Mouse (Mus musculus): Measurements from ENCODE around the gene Myl4. TPM values are rescaled to one million over a fixed set of nuclear protein-coding genes. Genes with fewer than 3 reads are reported as not detected.
"Not testable (repeated sequence)": the region's sequence is repeated elsewhere in the genome, so short reads cannot be mapped to it uniquely, and the experiment has no call there.

Gene Myl4
- polyA plus RNA-seq (2014; fragmentation: Nextera tagmentation; extraction: Ambion mirVana): 3.4 and 4.5 TPM in 2 replicates

DNA sequence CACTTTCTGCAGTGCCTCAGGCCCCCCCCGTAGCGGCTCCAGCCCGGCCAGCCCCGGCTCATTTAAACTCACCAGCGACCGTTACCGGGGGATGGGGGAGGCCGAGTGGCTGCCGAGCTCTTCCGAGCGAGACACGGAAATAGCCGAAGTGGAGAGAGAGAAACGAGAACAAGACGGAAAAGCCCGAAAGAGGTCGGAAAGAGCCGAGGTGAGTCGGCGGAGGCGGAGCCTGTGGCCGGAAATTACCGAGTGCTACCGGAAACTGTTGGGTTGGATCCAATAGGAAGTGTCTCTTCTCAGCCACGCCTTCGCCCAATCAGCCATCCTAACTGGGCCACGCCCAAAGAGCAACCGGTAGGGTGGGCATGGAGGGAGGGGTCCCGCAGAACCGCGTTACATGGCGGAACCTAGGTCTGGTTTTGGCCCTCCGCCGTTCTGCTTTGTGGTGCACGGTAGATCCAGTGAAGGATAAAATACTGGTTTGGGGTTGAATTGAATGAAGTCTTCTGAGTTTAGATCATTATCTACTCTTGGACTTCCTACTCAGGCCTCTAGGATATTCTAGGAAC is at the start of gene Myl4, which contains the start of gene Cdc27:
Gene Myl4 (plus strand): TSS at position 258 of the 569 bp plus-strand sequence.
Gene Cdc27 (minus strand): TSS at position 215 of the 569 bp plus-strand sequence.
- peak within 1 kb of the TSS; percentile 79 for H3K27ac ChIP-seq (ENCODE audit: low read depth, low read length)
- H3K4me2 ChIP-seq (replicated peaks; ENCODE audit: low read depth, low read length): peak within 1 kb of the TSS; percentile 86
- no peaks in the 10 kb centered on the region for H3K9me3 ChIP-seq (ENCODE audit: control insufficient read depth, low read length)
- H3K4me3 ChIP-seq (ENCODE audit: low read depth, low read length): peak within 1 kb of the TSS; percentile 97
- peak within 1 kb of the TSS; percentile 99 for H3K9ac ChIP-seq (ENCODE audit: low read depth, low read length)
- no peaks in the 10 kb centered on the region for H3K4me1 ChIP-seq (replicated peaks; ENCODE audit: control insufficient read depth, insufficient read depth, low read length)
- no peaks in the 10 kb centered on the region for H3K36me3 ChIP-seq (ENCODE audit: control insufficient read depth, insufficient read depth, low read length)
- no peaks in the 10 kb centered on the region for H3K27me3 ChIP-seq (ENCODE audit: control insufficient read depth, insufficient read depth, low read length)
- WGBS: under 1% methylated on average over 31 of the region's 35 CpGs
- DNase-seq (ENCODE audit: low spot score): peak; percentile 100
- ATAC-seq (ENCODE audit: low FRiP score): peak; percentile 97

DNA sequence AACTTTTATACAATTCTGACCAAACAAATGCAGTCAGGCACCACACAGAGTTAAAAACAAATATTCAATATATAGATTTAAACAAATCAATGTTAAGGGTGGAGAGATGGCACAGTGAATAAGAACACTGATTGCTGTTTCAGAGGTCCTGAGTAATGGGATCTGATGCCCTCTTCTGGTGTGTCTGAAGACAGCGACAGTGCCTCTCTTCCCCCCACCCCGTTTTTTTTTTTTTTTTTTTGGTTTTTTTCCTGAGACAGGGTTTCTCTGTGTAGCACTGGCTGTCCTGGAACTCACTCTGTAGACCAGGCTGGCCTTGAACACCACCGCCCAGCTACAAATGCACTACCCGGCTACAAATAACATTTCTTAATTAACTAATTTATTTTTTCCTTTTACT is 42.0 kb upstream of the Myl4 start:
- Histone ChIP-seq H3K27me3 (ENCODE audit: control insufficient read depth, insufficient read depth, low read length) (no peaks in the 10 kb centered on the region), H3K27ac (ENCODE audit: low read depth, low read length) (no peak overlapping the region), H3K9ac (ENCODE audit: low read depth, low read length) (no peak overlapping the region), H3K9me3 (ENCODE audit: control insufficient read depth, low read length) (no peaks in the 10 kb centered on the region), H3K4me2 (replicated peaks; ENCODE audit: low read depth, low read length) (no peak overlapping the region), H3K36me3 (ENCODE audit: control insufficient read depth, insufficient read depth, low read length) (peaks cover 6% of the 10 kb centered on the region; the same call in 1 of the 2 replicates), H3K4me1 (replicated peaks; ENCODE audit: control insufficient read depth, insufficient read depth, low read length) (no peaks in the 10 kb centered on the region), H3K4me3 (ENCODE audit: low read depth, low read length) (no peak overlapping the region)
- ATAC-seq (ENCODE audit: low FRiP score): no peak
- no peak for DNase-seq (ENCODE audit: low spot score)
- 89% methylated on average over 4 of the region's 4 CpGs for WGBS

- Histone ChIP-seq H3K36me3 (ENCODE audit: control insufficient read depth, insufficient read depth, low read length) (peaks cover 6% of the 10 kb centered on the region; the same call in 1 of the 2 replicates), H3K27ac (ENCODE audit: low read depth, low read length) (no peak overlapping the region), H3K9ac (ENCODE audit: low read depth, low read length) (no peak overlapping the region), H3K4me2 (replicated peaks; ENCODE audit: low read depth, low read length) (no peak overlapping the region), H3K4me3 (ENCODE audit: low read depth, low read length) (no peak overlapping the region), H3K4me1 (replicated peaks; ENCODE audit: control insufficient read depth, insufficient read depth, low read length) (no peaks in the 10 kb centered on the region), H3K9me3 (ENCODE audit: control insufficient read depth, low read length) (no peaks in the 10 kb centered on the region), H3K27me3 (ENCODE audit: control insufficient read depth, insufficient read depth, low read length) (no peaks in the 10 kb centered on the region)
- WGBS: 93% methylated on average over 2 of the region's 2 CpGs
- no peak for ATAC-seq (ENCODE audit: low FRiP score)
- DNase-seq (ENCODE audit: low spot score): peak; percentile 69
These were observed 39.9 kb upstream of the Myl4 start for GRCm38 (mm10) chr11:104510606-104511005.

GRCm38 (mm10) chr11:104512436-104512835 is 38.0 kb upstream of the Myl4 start:
- Histone ChIP-seq H3K27me3 (ENCODE audit: control insufficient read depth, insufficient read depth, low read length) (no peaks in the 10 kb centered on the region), H3K9me3 (ENCODE audit: control insufficient read depth, low read length) (no peaks in the 10 kb centered on the region), H3K9ac (ENCODE audit: low read depth, low read length) (no peak overlapping the region), H3K4me1 (replicated peaks; ENCODE audit: control insufficient read depth, insufficient read depth, low read length) (no peaks in the 10 kb centered on the region), H3K4me2 (replicated peaks; ENCODE audit: low read depth, low read length) (no peak overlapping the region), H3K27ac (ENCODE audit: low read depth, low read length) (no peak overlapping the region), H3K36me3 (ENCODE audit: control insufficient read depth, insufficient read depth, low read length) (peaks cover 7% of the 10 kb centered on the region), H3K4me3 (ENCODE audit: low read depth, low read length) (no peak overlapping the region)
- no peak for ATAC-seq (ENCODE audit: low FRiP score)
- DNase-seq (ENCODE audit: low spot score): no peak
- WGBS: 85% methylated on average over 4 of the region's 4 CpGs

DNA sequence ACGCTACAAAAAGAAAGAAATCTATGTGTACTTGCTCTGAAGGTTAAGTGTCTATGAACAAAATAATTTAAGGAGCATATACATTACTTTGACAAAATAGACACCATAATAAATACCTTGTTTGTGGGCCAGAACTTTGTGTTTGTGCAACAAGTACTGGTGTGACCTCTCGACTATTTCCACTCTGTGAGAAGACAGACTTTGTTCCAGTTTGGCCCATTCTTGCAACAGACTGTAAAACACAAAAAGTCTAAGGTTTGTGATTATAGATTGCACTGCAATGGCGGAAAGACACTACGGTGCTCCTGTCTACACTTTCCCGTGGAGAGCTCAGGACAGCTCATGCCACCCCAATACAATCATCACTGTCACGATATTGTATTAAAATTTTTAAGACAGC is 24.5 kb upstream of the Myl4 start:
- Histone ChIP-seq H3K27ac (ENCODE audit: low read depth, low read length) (no peak overlapping the region), H3K27me3 (ENCODE audit: control insufficient read depth, insufficient read depth, low read length) (no peaks in the 10 kb centered on the region), H3K4me1 (replicated peaks; ENCODE audit: control insufficient read depth, insufficient read depth, low read length) (no peaks in the 10 kb centered on the region), H3K9ac (ENCODE audit: low read depth, low read length) (no peak overlapping the region), H3K4me2 (replicated peaks; ENCODE audit: low read depth, low read length) (no peak overlapping the region), H3K36me3 (ENCODE audit: control insufficient read depth, insufficient read depth, low read length) (peaks cover 6% of the 10 kb centered on the region; the same call in 1 of the 2 replicates), H3K4me3 (ENCODE audit: low read depth, low read length) (no peak overlapping the region), H3K9me3 (ENCODE audit: control insufficient read depth, low read length) (no peaks in the 10 kb centered on the region)
- ATAC-seq (ENCODE audit: low FRiP score): no peak
- 96% methylated on average over 6 of the region's 6 CpGs for WGBS
- DNase-seq (ENCODE audit: low spot score): no peak

DNA sequence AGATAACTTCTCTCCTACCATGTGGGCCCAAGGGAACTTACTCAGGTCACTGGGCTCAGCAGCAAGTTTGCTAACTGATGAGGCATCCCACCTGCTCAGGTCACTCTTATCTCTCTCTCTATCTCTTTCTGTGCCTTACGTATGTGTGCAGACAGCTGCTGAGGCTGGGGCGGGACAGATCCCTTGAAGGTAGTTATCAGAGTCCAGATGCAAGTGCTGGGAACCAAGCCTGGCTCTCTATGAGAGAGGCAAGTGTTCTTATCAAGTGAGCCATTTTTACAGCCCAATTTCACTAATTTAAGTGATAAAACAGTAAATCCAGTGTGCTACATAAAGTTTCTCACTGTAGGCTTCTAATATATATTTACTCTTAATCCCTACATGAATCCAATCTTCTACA is 13.6 kb upstream of the Myl4 start:
- Histone ChIP-seq H3K4me1 (replicated peaks; ENCODE audit: control insufficient read depth, insufficient read depth, low read length) (no peaks in the 10 kb centered on the region), H3K4me2 (replicated peaks; ENCODE audit: low read depth, low read length) (no peak overlapping the region), H3K27me3 (ENCODE audit: control insufficient read depth, insufficient read depth, low read length) (no peaks in the 10 kb centered on the region), H3K27ac (ENCODE audit: low read depth, low read length) (no peak overlapping the region), H3K4me3 (ENCODE audit: low read depth, low read length) (no peak overlapping the region), H3K9ac (ENCODE audit: low read depth, low read length) (no peak overlapping the region), H3K9me3 (ENCODE audit: control insufficient read depth, low read length) (no peaks in the 10 kb centered on the region), H3K36me3 (ENCODE audit: control insufficient read depth, insufficient read depth, low read length) (peaks cover 7% of the 10 kb centered on the region)
- 100% methylated on average over 2 of the region's 2 CpGs for WGBS
- no peak for ATAC-seq (ENCODE audit: low FRiP score)
- no peak for DNase-seq (ENCODE audit: low spot score)

DNA sequence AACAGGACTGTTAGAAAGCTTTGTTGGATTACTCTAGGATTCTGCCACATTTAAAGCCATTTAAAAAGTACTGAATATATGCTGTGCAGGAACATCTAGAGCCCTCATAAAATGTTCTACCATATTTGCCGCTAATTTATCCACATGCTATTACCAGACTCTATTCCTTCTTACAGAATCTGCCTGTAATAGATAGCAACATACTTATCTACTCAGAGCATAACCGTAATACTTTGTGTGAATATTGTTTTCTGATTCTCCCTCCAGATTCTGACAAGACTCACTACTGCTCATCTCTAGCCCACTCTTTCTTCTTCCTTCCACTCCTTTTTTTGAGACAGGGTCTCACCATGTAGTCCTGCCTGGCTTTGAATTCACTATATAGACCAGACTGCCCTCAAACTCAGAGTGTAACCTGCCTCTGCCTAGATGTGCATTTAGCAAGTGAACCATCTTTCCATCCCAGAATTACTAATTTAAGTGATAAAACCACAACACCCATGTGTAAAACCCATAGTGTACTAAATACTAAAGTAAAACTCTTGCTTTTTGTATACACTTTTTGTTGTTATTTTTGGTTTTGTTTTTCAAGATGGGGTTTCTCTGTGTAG is 12.4 kb upstream of the Myl4 start:
- Histone ChIP-seq H3K4me1 (replicated peaks; ENCODE audit: control insufficient read depth, insufficient read depth, low read length) (no peaks in the 10 kb centered on the region), H3K27ac (ENCODE audit: low read depth, low read length) (no peak overlapping the region), H3K9me3 (ENCODE audit: control insufficient read depth, low read length) (no peaks in the 10 kb centered on the region), H3K36me3 (ENCODE audit: control insufficient read depth, insufficient read depth, low read length) (peaks cover 4% of the 10 kb centered on the region), H3K4me3 (ENCODE audit: low read depth, low read length) (no peak overlapping the region), H3K4me2 (replicated peaks; ENCODE audit: low read depth, low read length) (no peak overlapping the region), H3K9ac (ENCODE audit: low read depth, low read length) (no peak overlapping the region), H3K27me3 (ENCODE audit: control insufficient read depth, insufficient read depth, low read length) (no peaks in the 10 kb centered on the region)
- ATAC-seq (ENCODE audit: low FRiP score) (no peak), DNase-seq (ENCODE audit: low spot score) (no peak)
- WGBS: 96% methylated on average over 2 of the region's 2 CpGs

GRCm38 (mm10) chr11:104539811-104540210 is 10.7 kb upstream of the Myl4 start:
- no peak overlapping the region for H3K27ac ChIP-seq (ENCODE audit: low read depth, low read length)
- no peak overlapping the region for H3K4me3 ChIP-seq (ENCODE audit: low read depth, low read length)
- no peaks in the 10 kb centered on the region for H3K9me3 ChIP-seq (ENCODE audit: control insufficient read depth, low read length)
- H3K9ac ChIP-seq (ENCODE audit: low read depth, low read length): no peak overlapping the region
- H3K27me3 ChIP-seq (ENCODE audit: control insufficient read depth, insufficient read depth, low read length): no peaks in the 10 kb centered on the region
- H3K4me2 ChIP-seq (replicated peaks; ENCODE audit: low read depth, low read length): no peak overlapping the region
- WGBS: 96% methylated on average over 5 of the region's 5 CpGs
- no peaks in the 10 kb centered on the region for H3K4me1 ChIP-seq (replicated peaks; ENCODE audit: control insufficient read depth, insufficient read depth, low read length)
- ATAC-seq (ENCODE audit: low FRiP score) (no peak), DNase-seq (ENCODE audit: low spot score) (no peak)
- H3K36me3 ChIP-seq (ENCODE audit: control insufficient read depth, insufficient read depth, low read length): no peaks in the 10 kb centered on the region

DNA sequence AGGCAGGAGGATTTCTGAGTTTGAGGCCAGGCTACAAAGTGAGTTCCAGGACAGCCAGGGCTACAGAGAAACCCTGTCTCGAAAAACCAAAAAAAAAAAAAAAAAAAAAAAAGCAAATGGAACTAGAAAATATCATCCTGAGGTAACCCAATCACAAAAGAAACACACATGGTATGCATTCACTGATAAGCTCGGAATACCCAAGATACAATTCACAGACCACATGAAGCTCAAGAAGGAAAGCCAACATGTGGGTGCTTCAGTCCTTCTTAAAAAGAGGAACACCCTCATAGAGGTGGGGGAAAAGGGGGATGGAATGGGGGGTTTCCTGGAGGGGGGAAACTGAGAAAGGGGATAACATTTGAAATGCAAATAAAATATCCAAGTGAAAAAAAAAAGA is 7.1 kb upstream of the Myl4 start:
- H3K4me1 ChIP-seq (replicated peaks; ENCODE audit: control insufficient read depth, insufficient read depth, low read length); H3K4me3 ChIP-seq (ENCODE audit: low read depth, low read length); ATAC-seq (ENCODE audit: low FRiP score); H3K27me3 ChIP-seq (ENCODE audit: control insufficient read depth, insufficient read depth, low read length); H3K27ac ChIP-seq (ENCODE audit: low read depth, low read length); H3K4me2 ChIP-seq (replicated peaks; ENCODE audit: low read depth, low read length); DNase-seq (ENCODE audit: low spot score); H3K9ac ChIP-seq (ENCODE audit: low read depth, low read length); H3K9me3 ChIP-seq (ENCODE audit: control insufficient read depth, low read length); H3K36me3 ChIP-seq (ENCODE audit: control insufficient read depth, insufficient read depth, low read length): not testable (repeated sequence)
- 96% methylated on average over 2 of the region's 2 CpGs for WGBS

Data from hindbrain, embryonic 11.5 days (tissue).